Mouse (Mus musculus): ENCODE data around the gene Ctc1. TPM values are rescaled to one million over a fixed set of nuclear protein-coding genes. Genes with fewer than 3 reads are reported as not detected.

The Ctc1 gene
- total RNA-seq, 2 experiments from 2014 or later, result 11.2 to 17.2 TPM

- no peak for DNase-seq
Measured at GRCm38 (mm10) chr11:69070093-69070492, 54.4 kb downstream of the Ctc1 start.

DNA sequence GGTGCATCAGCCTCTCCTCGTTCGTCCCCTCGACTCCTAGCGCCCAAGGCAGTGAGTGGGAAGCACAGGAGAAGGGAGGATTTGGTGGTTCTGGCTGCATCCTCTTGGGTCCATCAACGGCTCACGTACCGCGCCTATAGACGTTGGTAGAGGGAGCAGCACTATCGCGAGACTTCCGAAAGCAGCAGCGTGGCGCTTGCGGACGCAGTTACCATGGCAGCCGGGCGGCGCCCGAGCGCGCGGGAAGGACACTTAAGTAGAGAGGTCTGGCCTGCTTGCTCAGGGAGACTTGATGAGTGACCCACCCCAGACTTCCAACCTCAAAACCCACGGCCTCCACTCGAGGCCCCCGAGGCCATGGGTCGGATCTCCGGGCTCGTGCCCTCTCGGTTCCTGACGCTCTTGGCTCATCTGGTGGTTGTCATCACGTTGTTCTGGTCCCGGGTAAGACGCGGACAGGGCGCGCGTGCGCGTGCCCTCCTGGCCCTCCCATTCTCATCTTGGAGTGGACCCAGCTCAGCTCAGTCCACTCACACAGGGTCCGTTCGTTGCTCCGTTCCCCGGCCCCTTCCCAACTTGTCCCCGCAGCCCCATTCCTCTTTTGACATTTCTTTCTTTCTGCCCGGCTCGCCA, 55.0 kb downstream of the Ctc1 start, which contains the start of gene Tmem107:
Gene Tmem107, plus strand, starts transcription at position 217 of the 633 bp plus-strand sequence.
- peak; percentile 90 for DNase-seq

- no peak for DNase-seq
Measured at GRCm38 (mm10) chr11:69071262-69071661, 55.6 kb downstream of the Ctc1 start.

DNA sequence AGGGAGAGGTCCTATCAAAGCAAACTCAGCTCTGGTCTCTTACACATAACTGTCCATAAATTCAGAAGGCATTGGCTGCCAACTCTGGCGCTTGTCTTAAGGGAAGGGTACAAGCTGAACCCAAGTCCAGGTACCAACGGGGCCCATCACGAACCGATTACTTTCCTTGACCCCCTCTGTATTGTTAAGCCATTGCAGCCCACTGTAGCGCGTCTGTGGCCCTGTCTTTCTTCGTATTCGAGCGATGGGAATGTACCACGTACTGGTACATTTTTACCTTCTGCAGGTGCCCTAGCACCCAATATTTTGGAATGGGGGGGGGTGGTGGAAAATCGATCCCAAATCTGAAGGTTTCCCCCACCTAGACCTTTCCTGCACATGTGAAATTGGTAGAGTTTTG, 56.5 kb downstream of the Ctc1 start:
- no peak for DNase-seq

GRCm38 (mm10) chr11:69072666-69073064, 57.0 kb downstream of the Ctc1 start:
- DNase-seq, result no peak

DNA sequence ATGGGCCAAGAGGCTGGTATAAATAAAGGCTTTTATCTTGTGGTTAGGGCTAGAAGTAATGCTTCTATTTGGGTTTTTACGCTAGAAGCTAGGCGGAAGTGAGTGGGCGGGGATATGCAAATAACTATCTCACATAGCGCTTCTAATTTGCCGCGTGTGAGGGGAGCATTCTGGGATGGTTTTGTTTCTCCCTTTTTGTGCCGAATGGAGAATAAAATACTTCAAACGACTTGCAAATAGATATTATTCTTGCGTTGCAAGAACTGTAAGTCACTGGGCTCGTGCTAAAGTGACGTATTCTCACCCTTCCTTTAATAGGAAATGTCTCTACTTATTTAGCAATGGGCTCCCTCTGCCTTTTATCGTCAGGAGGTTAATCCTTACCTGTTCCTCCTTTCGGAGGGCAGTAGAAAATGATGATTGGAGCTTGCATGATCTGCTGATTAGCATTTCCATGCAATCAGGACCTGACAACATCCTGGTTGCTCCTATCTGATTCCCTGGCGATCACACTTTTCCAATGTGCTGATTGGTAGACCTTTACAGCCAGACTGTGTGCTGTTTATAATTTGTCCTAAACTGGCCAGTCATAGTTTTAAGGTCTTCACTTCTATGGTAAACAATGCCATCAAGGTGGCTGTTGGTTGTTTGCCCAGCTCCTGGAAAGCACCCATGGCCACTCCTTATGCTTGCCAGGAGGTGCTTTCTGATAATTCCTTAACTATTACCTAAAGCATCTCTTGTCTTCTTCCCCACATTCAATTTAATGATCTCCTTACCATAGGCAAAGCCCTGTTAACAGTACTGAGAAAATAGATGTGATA, 57.6 kb downstream of the Ctc1 start:
- peak; percentile 64 for DNase-seq

DNA sequence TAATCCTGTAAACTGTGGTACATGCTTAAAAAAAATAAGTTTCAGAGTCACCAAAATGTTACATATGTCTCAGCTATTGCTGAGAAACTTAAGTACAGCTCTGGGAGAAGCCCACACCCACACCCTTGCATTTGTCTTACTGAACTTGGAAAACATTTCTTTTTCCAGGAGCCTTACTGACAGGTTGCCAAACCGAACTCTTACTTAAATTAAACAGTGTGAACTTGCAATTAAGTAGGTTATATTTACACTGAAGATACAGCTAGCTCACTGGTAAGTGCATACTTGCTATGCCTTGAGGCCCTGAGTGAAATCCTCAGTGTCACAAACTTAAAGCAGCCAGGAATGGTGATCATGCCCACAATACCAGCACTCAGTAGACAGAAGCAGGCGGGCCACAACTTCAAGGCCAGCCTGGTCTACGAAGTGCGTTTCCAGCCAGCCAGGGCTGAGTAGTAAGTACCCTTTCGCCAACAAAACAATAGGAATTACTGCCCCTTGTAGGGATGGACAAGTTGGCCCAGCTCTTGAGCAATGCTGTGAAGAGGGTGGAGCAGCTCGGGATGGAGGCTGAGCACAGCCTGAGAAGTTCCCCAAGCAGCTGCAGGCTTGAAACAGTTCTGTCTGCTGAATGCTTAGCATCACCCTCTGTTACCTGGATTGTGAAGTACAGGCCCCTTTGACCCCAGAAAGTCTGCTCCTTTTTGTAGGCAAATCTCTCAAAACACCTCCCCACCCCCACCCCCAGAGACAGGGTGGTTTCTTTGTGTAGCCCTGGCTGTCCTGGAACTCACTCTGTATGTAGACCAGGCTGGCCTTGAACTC, 58.5 kb downstream of the Ctc1 start:
- DNase-seq, result no peak

- DNase-seq, result no peak
Measured at GRCm38 (mm10) chr11:69074776-69075069, 59.0 kb downstream of the Ctc1 start.

- no peak for DNase-seq
Measured at GRCm38 (mm10) chr11:69075764-69076479, 60.2 kb downstream of the Ctc1 start.

GRCm38 (mm10) chr11:69076572-69076971, 60.9 kb downstream of the Ctc1 start:
- DNase-seq, result no peak

DNA sequence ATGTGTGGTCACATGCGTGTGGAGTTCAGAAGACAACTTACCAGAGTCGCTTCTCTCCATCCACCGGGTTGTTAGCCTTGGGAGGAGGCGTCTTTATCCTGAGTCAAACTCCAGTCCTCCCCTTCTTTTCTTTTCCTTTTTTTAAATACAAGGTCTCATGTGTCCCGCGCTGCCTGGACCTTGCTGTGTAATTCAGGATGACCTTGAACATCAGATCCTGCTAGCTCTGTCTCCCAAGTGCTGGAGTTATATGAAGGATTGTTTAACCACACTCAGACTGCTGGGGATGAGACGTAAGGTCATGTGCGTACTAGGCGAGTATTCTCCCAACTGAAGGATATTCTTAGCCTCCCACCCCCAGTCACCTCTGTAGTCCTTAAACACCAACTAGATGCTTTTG, 61.6 kb downstream of the Ctc1 start:
- DNase-seq, result no peak

- no peak for DNase-seq
Measured at GRCm38 (mm10) chr11:69078041-69078440, 62.3 kb downstream of the Ctc1 start.

- no peak for DNase-seq
Measured at GRCm38 (mm10) chr11:69078805-69079438, 63.2 kb downstream of the Ctc1 start.

- DNase-seq, result no peak
Measured at GRCm38 (mm10) chr11:69080102-69080854, 64.6 kb downstream of the Ctc1 start.

GRCm38 (mm10) chr11:69080855-69081222, 65.1 kb downstream of the Ctc1 start:
- DNase-seq, result no peak

- no peak for DNase-seq
Measured at GRCm38 (mm10) chr11:69081613-69082012, 65.9 kb downstream of the Ctc1 start.

DNA sequence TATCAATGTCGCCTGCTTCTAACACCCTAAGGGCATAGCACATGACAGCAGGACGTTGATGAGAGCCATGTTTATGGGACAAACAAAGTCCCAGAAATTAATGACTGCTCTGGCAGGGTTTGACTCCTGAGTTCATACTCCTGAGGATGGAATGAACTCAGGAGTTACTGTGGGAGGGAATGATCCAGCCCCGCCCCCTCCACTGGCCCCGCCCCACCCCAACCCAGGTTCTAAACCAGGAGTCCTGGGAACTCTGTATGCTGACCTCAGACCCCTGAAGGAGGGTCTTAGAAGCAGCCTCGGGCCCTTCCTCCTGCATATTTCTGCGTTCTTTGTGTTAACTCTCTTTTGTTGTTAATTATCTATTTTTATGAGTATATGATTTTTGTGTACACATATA, 69.9 kb downstream of the Ctc1 start:
- DNase-seq, result no peak

Data from gastrocnemius, postnatal 10 days (tissue).